Mouse (Mus musculus): Measurements from ENCODE around the gene Tubgcp6.

Tubgcp6 gene

DNA sequence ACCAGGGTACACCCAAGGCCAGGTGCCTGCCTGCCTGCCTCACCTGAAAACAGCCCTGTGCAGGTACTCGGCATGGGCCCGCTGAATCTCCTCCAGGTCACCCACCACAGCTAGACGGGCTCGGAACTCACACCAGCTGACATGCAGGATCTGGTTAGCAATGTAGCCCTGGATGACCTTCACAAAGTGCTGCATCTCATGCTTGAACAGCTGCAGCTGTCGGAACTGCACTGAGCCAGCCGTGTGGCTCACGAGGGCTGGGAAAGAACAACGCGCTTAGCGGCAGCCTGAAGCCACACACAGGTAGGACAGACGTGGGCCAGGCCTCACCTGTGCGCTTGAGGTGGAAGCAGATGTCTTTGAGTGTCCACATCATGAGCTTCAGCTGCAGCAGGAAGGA, 22.1 kb downstream of the Tubgcp6 start:
- DNase-seq = no peak

GRCm38 (mm10) chr15:89098616-89099015, 24.3 kb downstream of the Tubgcp6 start:
- DNase-seq = no peak

- no peak for DNase-seq
These were observed 25.5 kb downstream of the Tubgcp6 start for GRCm38 (mm10) chr15:89097450-89097849.

- DNase-seq = no peak
These were observed 30.7 kb downstream of the Tubgcp6 start for GRCm38 (mm10) chr15:89092181-89092580.

GRCm38 (mm10) chr15:89090662-89091061, 32.2 kb downstream of the Tubgcp6 start:
- DNase-seq = no peak

DNA sequence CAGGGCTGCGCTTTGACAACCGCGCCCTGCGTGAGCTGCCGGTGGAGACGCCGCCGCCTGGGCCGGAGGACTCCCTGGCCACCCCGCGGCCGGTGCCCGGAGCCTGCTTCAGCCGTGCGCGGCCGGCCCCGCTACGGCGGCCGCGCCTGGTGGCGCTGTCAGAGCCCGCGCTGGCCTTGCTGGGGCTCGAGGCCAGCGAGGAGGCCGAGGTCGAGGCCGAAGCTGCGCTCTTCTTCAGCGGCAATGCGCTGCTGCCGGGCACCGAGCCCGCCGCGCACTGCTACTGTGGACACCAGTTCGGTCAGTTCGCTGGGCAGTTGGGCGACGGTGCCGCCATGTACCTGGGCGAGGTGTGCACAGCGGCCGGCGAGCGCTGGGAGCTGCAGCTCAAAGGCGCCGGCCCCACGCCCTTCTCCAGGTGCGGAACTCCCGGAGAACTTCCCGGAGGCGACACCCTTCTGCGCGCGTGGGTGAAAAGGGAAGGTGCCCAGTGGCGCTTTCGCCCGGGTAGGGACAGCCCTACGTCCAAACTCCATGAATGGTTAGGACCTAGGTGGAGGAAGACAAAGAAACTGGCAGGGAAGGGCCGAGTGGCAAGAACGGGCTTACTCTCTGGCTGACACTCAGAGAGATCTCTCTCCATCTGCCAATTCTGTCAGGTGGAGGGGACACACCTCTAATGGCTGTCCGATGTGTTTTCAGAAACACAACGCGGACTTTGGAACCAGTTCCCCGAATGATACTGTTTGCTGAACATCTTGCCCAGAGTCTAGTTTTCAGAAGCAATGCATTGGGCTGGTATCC, 33.5 kb downstream of the Tubgcp6 start:
- DNase-seq = peak; percentile 45

- peak; percentile 95 for DNase-seq
These were observed 34.2 kb downstream of the Tubgcp6 start, which contains the start of gene Selenoo for GRCm38 (mm10) chr15:89088607-89089247. Gene Selenoo (plus strand): TSS chr15:89089084.

GRCm38 (mm10) chr15:89084826-89085225, 38.1 kb downstream of the Tubgcp6 start:
- DNase-seq = no peak

GRCm38 (mm10) chr15:89083906-89084305, 39.0 kb downstream of the Tubgcp6 start:
- no peak for DNase-seq

DNA sequence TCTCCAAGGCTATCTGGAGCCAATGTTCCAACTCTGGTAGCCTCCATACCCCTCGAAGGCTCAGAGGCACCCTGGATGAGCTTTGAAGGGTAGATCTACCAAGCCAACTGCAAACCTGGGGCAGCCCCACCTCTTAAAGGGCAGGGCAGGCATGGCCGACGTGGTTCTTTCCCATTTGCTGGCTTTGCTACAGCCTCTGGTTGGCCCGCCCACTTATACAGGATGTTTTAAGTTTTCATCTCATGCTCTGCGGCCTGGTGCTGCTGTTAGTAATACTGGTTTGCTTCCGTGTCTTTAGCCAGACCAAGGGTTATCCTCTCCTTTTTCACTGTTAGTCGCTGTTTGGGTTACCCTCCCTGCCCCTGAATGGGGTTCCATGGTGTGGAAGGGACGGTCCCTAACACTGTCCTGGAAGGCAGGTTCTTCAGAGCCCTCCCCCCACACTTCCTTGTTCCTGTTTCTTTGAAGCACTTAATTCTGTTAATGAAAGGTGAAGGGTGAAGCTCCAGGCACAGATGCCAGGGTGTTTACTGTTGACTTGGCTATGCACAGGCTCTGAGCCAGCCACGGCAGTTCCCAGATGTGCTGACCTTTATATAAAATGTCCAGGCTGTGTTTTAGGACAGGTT, 44.6 kb downstream of the Tubgcp6 start:
- DNase-seq = peak; percentile 81

DNA sequence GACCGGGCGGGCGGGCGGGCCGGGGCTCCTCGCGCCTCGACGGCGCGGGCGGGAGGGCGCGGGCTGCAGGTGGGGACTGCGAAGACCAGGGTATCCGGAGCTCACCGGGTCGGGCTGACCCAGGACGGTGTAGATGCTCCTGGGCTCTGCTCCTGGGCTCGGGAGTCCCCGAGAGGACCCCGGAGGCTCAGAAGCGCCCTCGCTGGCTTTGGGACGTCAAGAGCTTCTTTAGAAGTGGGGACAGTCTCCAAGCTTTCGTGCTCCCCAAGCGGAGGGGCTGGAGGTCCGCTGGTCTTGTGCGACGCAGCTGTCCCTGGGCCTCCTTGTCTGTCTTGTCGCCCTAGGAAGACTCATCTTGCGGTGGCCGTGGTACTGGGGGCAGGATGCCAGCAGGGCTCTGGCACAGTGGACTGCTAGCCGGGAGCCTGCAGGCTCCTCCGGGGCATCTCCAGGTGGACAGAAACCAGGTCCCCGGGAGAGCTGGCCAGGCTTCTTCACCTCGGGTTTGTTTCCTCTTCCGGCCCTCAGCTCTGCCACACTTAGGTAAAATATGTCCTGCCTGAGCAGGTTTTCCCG, 46.7 kb downstream of the Tubgcp6 start:
- DNase-seq = peak; percentile 61

DNA sequence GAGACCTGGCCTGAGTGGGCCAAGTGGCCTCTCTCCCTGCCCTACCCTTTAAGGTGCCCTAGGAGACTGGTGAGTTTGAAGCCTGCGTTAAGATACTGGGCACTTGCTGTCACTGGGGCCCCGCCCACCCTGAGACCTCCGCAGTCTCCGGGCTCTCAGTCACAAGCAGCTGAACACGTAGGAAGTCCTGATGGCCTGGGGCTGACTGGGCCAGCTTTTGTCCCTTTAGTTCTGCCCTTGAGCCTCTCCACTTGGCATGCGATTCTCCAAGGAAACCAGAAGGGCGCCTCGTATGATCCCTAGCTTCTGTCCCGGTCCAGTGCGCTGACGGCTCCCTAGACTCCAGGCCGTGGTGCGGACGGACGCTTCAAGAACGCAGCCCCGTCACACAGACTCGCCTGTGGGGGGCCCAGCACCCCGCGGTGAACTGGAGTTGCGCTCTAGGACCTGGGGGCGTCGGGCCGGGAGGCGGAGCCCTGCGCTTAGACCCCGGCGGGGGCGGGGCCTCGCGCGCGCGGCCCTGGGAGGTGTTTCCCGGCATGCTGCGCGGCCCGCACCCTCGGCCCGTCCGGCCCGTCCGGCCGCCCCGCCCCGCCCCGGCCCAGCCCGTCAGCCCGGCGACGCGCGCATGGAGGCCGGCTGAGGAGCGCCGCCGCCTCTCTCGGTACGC, 47.3 kb downstream of the Tubgcp6 start:
- DNase-seq = peak; percentile 96

GRCm38 (mm10) chr15:89074613-89075477, 48.1 kb downstream of the Tubgcp6 start, which contains the start of gene Trabd:
Gene Trabd (plus strand): TSS chr15:89075124.
- DNase-seq = peak; percentile 31

- no peak for DNase-seq
These were observed 48.8 kb downstream of the Tubgcp6 start for GRCm38 (mm10) chr15:89073993-89074603.

- no peak for DNase-seq
These were observed 52.3 kb downstream of the Tubgcp6 start for GRCm38 (mm10) chr15:89070606-89071005.

- DNase-seq = no peak
These were observed 53.5 kb downstream of the Tubgcp6 start for GRCm38 (mm10) chr15:89069336-89069840.

DNA sequence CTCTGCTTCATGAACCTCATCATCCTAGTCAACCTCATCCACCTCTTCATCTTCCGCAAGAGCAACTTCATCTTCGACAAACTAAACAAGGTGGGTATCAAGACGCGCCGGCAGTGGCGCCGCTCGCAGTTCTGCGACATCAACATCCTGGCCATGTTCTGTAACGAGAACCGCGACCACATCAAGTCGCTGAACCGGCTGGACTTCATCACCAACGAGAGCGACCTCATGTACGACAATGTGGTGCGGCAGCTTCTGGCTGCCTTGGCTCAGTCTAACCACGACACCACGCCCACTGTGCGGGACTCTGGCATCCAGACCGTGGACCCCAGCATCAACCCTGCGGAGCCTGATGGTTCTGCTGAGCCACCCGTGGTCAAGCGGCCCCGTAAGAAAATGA, 54.7 kb downstream of the Tubgcp6 start:
- DNase-seq = no peak

DNA sequence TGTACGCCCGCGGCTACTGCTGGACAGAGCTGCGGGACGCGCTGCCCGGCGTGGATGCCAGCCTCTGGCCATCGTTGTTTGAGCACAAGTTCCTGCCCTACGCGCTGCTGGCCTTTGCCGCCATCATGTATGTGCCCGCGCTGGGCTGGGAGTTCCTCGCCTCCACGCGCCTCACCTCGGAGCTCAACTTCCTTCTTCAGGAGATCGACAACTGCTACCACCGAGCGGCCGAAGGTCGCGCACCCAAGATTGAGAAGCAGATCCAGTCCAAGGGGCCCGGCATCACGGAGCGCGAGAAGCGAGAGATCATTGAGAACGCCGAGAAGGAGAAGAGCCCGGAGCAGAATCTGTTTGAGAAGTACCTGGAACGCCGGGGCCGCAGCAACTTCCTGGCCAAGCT, 55.3 kb downstream of the Tubgcp6 start:
- no peak for DNase-seq

GRCm38 (mm10) chr15:89064891-89065290, 58.0 kb downstream of the Tubgcp6 start:
- DNase-seq = no peak

DNA sequence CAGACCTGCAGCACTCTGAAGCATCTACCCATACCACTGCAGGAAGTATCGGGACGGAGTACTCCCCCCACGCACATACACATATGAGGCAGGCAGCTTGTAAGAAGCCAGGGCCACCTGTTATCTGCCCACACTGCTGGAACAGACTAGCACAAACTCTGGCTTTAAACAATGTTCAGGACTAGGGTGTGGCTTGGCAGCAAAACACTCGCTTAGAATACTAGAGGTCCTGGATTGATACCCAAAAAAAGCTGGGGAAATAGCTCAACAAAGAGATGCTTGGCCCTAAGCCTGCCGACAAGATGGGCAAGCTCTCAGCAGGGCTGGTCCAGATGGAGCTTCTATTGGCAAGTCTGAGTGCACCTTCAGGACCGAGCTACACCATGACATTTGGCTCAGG, 59.4 kb downstream of the Tubgcp6 start:
- no peak for DNase-seq

GRCm38 (mm10) chr15:89063001-89063400, 59.9 kb downstream of the Tubgcp6 start:
- DNase-seq = no peak

Data from kidney, postnatal 14 days (tissue).